Mouse (Mus musculus) layer of hippocampus, postnatal 10 days (tissue): ENCODE data around the gene Utp15. TPM values are rescaled to one million over a fixed set of nuclear protein-coding genes. Genes with fewer than 3 reads are reported as not detected.

Experiments
- DNase-seq, 2 experiments: peaks; one replicate each; pipeline ENCODE4 v3.0.0; 2021; ENCODE audit warnings: low spot score in 2 of 2
- total RNA-seq, 2 experiments: library from RNA; stranded (reverse); gene quantifications; 2 replicates each; pipeline ENCODE4 v1.2.3; 2021

The Utp15 gene
- total RNA-seq, 2 experiments from 2014 or later, result 22.3 to 22.6 TPM

- DNase-seq, result peak; percentile 37 to 60
Measured at GRCm38 (mm10) chr13:98254921-98255320, 7.9 kb downstream of the Utp15 start.

- DNase-seq, result no peak
Measured at GRCm38 (mm10) chr13:98249594-98249993, 13.2 kb downstream of the Utp15 start.

DNA sequence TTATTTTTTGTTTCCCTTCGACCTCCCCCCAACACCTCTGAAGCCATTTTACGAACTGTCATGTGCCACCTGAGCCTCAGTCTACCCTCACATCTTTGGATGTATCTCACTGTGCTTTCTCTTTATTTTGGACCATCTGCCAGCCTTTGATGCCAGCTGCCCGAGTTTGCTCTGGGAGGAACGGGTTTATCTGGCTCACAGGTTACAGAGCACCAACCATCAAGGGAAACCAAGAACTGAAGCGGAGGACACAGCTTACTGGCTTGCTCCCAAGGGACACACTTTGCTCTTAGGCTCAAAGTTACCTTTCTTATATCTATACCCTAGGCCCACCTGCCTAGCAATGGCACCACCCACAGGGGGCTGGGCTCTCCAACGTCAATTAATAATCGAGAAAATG is 17.5 kb downstream of the Utp15 start:
- no peak for DNase-seq

DNA sequence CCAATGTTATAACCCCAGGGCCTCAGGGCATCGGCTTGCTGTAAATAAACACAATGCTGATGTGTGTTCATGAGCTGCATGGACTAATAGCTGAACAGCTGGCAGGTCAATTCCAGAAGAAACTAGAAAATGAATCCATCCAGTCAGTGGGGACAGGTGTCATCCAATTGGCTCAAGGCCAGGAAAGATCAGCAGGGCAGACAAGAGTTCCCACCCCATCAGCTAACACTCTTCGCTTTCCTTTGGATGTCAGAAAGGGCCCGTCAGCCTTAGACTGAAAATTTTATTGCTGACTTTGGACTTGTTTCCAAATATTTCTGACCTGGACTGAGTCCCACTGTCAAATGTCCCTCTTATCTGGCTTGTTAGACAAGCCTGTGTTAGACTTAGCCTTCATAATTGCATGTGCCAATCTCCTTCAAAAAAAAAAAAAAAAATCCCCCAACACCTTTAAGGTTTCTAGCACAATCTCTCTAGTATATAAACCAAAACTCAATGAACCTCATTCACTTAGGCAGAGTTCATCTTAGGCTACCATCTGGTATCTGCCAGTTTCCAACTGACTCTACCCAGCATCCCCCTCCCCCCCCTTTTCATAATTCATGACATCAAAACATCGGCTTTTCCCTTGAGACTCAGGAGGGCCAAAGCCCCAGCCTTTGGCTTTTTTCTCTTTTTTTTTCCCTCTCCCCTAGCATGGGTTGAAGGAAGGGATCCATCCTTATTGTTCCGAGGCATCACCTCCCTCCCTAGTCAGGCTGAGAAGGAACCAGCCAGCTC is 18.1 kb downstream of the Utp15 start:
- no peak for DNase-seq

GRCm38 (mm10) chr13:98241531-98242282 is 21.1 kb downstream of the Utp15 start:
- DNase-seq, result no peak

- peak; percentile 86 for DNase-seq
Measured at GRCm38 (mm10) chr13:98239978-98240641, 22.7 kb downstream of the Utp15 start.

DNA sequence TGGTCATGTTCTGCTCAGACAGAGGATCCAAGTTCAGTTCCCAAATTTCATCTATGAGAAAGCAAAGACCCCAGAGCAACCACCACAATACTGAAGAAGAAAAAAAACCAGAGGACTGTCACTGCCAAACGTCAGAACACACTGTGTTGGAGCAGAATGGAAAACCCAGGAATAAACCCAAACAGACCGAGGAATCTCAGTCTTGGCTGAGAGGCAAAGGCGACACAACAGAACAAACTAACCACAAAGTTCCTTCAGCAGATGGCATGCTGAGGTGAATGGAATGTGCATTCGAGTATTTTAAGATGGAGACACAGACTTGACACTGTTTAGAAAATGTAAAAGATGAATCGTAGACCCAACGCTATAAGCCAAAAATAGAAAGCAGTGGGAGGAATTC is 27.4 kb downstream of the Utp15 start:
- DNase-seq, result no peak

DNA sequence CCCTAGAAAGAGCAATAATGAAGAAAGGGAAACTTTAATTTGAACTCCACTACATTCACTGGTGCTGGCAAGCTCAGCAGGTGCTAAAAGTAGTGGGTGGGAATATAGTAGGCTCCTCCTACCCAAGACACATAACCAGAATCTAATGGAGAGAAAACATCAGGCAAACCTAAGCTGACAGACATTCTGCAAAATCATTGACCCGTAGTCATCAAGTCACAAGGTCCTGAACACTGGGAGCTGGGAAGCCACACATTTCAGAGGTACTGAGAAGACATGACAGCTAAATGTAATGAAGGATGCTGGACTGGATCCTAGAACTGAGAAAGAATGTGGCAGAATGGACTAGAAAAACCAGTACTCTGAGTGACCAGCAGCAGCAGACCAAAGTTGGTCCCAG is 32.3 kb downstream of the Utp15 start:
- no peak for DNase-seq

- DNase-seq, result no peak
Measured at GRCm38 (mm10) chr13:98226225-98226624, 36.6 kb downstream of the Utp15 start.

GRCm38 (mm10) chr13:98222848-98223247 is 40.0 kb downstream of the Utp15 start:
- DNase-seq, result peak in 1 of 2 experiments; percentile 50

DNA sequence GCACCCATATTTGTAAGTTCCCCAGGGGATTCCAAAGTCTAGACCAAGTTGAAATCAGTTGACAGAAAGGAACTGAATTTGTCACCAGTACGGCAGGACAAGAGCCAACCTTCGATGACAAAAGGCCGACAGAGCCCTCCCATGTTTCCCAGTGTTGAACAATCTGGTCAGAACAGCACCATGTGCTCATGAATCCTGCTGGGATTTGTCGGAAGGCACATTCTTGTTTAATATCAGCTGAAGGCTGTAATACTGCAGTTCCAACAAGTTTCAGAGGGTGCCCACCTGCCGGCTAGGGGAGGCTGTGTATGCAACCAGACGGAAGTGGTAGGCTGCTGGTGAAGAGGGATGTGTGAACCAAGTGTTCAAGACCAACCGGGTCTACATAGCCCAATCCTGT is 52.7 kb downstream of the Utp15 start:
- no peak for DNase-seq

- peak; percentile 69 to 72 for DNase-seq
Measured at GRCm38 (mm10) chr13:98208842-98209241, 54.0 kb downstream of the Utp15 start.

GRCm38 (mm10) chr13:98206546-98206870 is 56.3 kb downstream of the Utp15 start:
- no peak for DNase-seq

DNA sequence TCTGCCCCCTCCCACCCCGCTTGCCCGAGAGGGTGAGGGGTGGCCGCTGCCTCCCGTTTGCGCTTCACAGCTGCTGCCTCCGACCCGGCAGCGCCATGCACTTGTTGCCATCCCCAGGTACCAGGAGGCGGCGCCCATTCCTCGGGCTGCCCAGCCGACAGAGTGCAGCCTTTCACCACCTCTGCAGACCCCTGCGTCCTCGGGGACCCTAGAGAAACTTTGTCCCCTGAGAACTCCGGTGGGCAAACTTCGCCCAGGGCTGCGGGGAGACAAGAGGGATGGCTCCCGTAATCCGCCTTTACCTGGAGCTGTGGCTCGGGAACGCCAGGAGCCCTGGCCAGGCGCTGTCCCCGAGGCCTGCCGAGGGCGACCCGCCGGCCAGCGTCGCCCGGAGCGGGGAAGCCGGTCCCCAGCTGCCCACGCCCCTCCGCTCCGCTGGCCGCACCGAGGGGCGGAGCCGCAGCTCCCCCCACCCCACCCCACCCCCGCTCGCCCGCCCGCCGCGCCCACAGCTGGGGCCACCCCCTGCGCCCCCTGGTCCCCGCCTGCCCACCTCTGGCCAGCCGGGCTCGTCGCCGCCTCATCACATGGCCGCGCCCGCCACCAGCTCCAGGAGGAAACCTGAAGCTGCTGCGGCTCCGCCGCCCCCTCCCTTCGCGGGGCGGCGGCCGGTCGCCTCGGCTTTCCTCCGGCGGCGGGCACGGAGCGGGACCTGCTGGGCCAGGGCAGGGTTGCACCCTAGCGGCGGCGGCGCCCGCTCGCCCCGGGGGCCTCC is 56.9 kb downstream of the Utp15 start, which contains the start of gene Arhgef28:
Gene Arhgef28, minus strand, starts transcription at position 669 of the 775 bp plus-strand sequence.
- DNase-seq, result peak; percentile 43 to 68

GRCm38 (mm10) chr13:98205111-98205510 is 57.7 kb downstream of the Utp15 start:
- DNase-seq, result peak in 1 of 2 experiments; percentile 34

- no peak for DNase-seq
Measured at GRCm38 (mm10) chr13:98204371-98204770, 58.5 kb downstream of the Utp15 start.

- DNase-seq, result no peak
Measured at GRCm38 (mm10) chr13:98201436-98201835, 61.4 kb downstream of the Utp15 start.
